Mouse (Mus musculus): ENCODE results near the gene Aqp8. TPM values are rescaled to one million over a fixed set of nuclear protein-coding genes. Genes with fewer than 3 reads are reported as not detected.

Aqp8 gene
- total RNA-seq, 4 experiments from 2014 or later, result not detected

- DNase-seq (ENCODE audit: low spot score in 2 of 2), result no peak
These were observed 25.6 kb downstream of the Aqp8 start for GRCm38 (mm10) chr7:123487703-123488102.

GRCm38 (mm10) chr7:123499481-123500238, 37.6 kb downstream of the Aqp8 start:
- DNase-seq (ENCODE audit: low spot score in 2 of 2), result peak in 1 of 2 experiments; percentile 16

GRCm38 (mm10) chr7:123500239-123501219, 38.4 kb downstream of the Aqp8 start, which contains the start of gene Zkscan2:
Gene Zkscan2, minus strand, starts transcription at chr7:123500449.
- DNase-seq (ENCODE audit: low spot score in 2 of 2), result peak; percentile 91 to 92

GRCm38 (mm10) chr7:123503358-123503757, 41.3 kb downstream of the Aqp8 start:
- DNase-seq (ENCODE audit: low spot score in 2 of 2), result no peak

GRCm38 (mm10) chr7:123507946-123508345, 45.9 kb downstream of the Aqp8 start:
- no peak for DNase-seq (ENCODE audit: low spot score in 2 of 2)

Other genes with a start within 250 kb of the Aqp8 start
- gene Slc5a11, start 247.5 kb upstream of the Aqp8 start, total RNA-seq (2022), result 1 to 10 TPM in 3 of 4 experiments, under 1 TPM in 1; 0.62 to 3.3 (median 1.3) TPM
- 10 to 100 TPM; 79.7 to 96.9 (median 88.7) TPM for gene Lcmt1, start 92.5 kb upstream of the Aqp8 start, total RNA-seq (2022)
- gene Arhgap17, start 92.4 kb upstream of the Aqp8 start, total RNA-seq (2022), result 10 to 100 TPM; 27.6 to 42.0 (median 35.2) TPM
- gene Zkscan2, start 38.2 kb downstream of the Aqp8 start, total RNA-seq (2022), result 10 to 100 TPM; 24.4 to 25.1 (median 24.9) TPM